Mouse (Mus musculus): ENCODE data around the gene Npr2.
A peak's percentile ranks its signal among the peaks of the same experiment; 100 is the strongest.

Npr2 gene

GRCm38 (mm10) chr4:43629106-43629817, 2.5 kb upstream of the Npr2 start:
- peak; percentile 44 to 57 for DNase-seq (ENCODE audit: low spot score in 2 of 2)

GRCm38 (mm10) chr4:43630030-43630581, 1.6 kb upstream of the Npr2 start:
- peak; percentile 92 for DNase-seq (ENCODE audit: low spot score in 2 of 2)

- DNase-seq (ENCODE audit: low spot score in 2 of 2) = peak in 1 of 2 experiments; percentile 19
These were observed 1.1 kb upstream of the Npr2 start for GRCm38 (mm10) chr4:43630671-43631045.

GRCm38 (mm10) chr4:43631956-43632920, 503 bp downstream of the Npr2 start:
- DNase-seq (ENCODE audit: low spot score in 2 of 2) = peak; percentile 34 to 43

GRCm38 (mm10) chr4:43633296-43633695, 1.6 kb downstream of the Npr2 start:
- peak; percentile 19 to 20 for DNase-seq (ENCODE audit: low spot score in 2 of 2)

- DNase-seq (ENCODE audit: low spot score in 2 of 2) = peak in 1 of 2 experiments; percentile 9
These were observed 2.0 kb downstream of the Npr2 start for GRCm38 (mm10) chr4:43633736-43634135.

- DNase-seq (ENCODE audit: low spot score in 2 of 2) = peak; percentile 5 to 12
These were observed 3.1 kb downstream of the Npr2 start for GRCm38 (mm10) chr4:43634621-43635374.

- DNase-seq (ENCODE audit: low spot score in 2 of 2) = peak; percentile 10 to 16
These were observed 5.0 kb downstream of the Npr2 start for GRCm38 (mm10) chr4:43636751-43637150.

- peak; percentile 13 for DNase-seq (ENCODE audit: low spot score in 2 of 2)
These were observed 8.3 kb downstream of the Npr2 start for GRCm38 (mm10) chr4:43640076-43640475.

GRCm38 (mm10) chr4:43640491-43640890, 8.8 kb downstream of the Npr2 start:
- DNase-seq (ENCODE audit: low spot score in 2 of 2) = peak; percentile 9 to 17

GRCm38 (mm10) chr4:43649783-43650182, 18.0 kb downstream of the Npr2 start:
- no peak for DNase-seq (ENCODE audit: low spot score in 2 of 2)

- DNase-seq (ENCODE audit: low spot score in 2 of 2) = peak in 1 of 2 experiments; percentile 36
These were observed 21.0 kb downstream of the Npr2 start for GRCm38 (mm10) chr4:43652726-43653125.

GRCm38 (mm10) chr4:43653161-43654015, 21.7 kb downstream of the Npr2 start, which contains the start of gene Spag8:
Gene Spag8, minus strand, starts transcription at chr4:43653594.
- peak; percentile 81 to 84 for DNase-seq (ENCODE audit: low spot score in 2 of 2)

- no peak for DNase-seq (ENCODE audit: low spot score in 2 of 2)
These were observed 24.1 kb downstream of the Npr2 start for GRCm38 (mm10) chr4:43655656-43656338.

GRCm38 (mm10) chr4:43656339-43657109, 24.8 kb downstream of the Npr2 start, which contains the start of gene Hint2:
Gene Hint2, minus strand, starts transcription at chr4:43656466.
- peak; percentile 97 to 98 for DNase-seq (ENCODE audit: low spot score in 2 of 2)

- DNase-seq (ENCODE audit: low spot score in 2 of 2) = no peak
These were observed 25.4 kb downstream of the Npr2 start for GRCm38 (mm10) chr4:43657146-43657545.

- no peak for DNase-seq (ENCODE audit: low spot score in 2 of 2)
These were observed 34.7 kb downstream of the Npr2 start for GRCm38 (mm10) chr4:43666412-43666811.

GRCm38 (mm10) chr4:43668782-43669427, 37.2 kb downstream of the Npr2 start, which contains the start of the genes Tmem8b and Fam221b:
Gene Tmem8b, plus strand, starts transcription at chr4:43668971.
Gene Fam221b, minus strand, starts transcription at chr4:43669145.
- DNase-seq (ENCODE audit: low spot score in 2 of 2) = peak; percentile 93 to 95
